Mouse (Mus musculus) embryo, embryonic 11 days (tissue): ENCODE measurements around the gene Pdzd11.

ENCODE experiments used
- DNase-seq: peaks from one replicate; pipeline ENCODE4 v3.0.0-alpha.2; 2015

The Pdzd11 gene

DNA sequence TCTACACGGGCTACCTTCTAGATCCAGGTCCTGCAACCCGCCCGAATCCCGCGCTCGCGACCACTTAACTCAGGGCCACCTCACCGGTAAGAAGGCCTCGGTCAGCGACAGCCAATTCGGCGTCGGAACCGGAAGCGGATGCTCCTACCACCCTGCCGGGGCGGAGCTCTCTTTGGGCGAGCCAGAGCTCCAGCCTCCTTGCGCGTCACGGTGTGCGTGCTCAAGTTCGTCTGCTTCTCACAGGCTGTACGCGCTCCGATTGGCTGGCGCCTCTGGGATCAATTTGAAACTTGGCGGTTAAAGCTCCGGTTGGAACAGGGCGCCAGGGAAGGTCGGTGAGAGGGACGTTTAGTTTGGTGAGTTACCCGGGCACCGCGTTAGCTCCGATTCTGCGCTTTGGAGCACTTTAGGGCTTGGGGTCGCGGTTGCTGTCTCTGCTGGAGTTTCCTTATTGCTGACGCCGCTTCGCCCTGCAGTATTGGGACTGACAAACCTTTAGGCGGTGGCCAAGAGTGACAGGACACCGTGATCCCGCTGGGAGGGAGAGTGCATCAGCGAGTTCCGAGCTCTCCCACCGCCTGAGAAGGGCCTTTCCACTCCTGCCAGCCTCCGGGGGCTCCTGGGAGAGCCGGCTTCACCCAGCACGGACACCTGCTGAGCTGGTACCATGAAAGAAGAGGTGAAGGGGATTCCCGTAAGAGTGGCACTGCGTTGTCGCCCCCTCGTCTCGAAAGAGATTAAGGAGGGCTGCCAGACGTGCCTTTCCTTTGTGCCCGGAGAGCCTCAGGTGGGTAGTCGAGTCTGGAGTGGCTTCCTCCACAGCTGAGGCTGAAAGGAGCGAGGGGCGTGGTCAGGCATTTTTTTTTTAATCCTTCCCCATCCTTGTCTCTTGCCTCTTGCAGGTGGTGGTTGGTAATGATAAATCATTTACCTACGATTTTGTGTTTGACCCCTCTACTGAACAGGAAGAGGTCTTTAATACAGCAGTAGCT is at the start of gene Pdzd11:
Pdzd11 (minus strand) TSS at position 767 of the 992 bp plus-strand sequence.
- DNase-seq = peak; percentile 96

GRCm38 (mm10) chrX:100664825-100665224 is 38.5 kb upstream of the Pdzd11 start:
- no peak for DNase-seq

GRCm38 (mm10) chrX:100652848-100653247 is 26.5 kb upstream of the Pdzd11 start:
- DNase-seq = no peak

DNA sequence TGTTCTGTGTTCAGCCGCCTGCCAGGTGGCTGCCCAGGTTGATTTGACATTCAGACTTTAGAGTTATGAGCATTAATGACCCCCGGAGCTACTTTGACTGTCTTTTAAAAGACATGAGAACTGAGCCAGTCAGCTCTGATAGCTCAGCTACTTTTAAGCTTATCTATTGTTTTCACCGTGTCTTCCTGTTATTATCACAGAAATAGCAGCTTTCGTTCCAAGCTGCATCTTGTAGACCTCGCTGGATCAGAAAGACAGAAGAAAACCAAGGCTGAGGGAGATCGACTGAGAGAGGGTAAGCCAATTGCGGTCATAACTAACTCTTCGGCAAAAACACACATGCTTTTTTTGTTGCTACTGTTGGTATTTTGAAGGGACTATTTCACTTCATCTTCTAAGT is 12.1 kb upstream of the Pdzd11 start:
- no peak for DNase-seq

DNA sequence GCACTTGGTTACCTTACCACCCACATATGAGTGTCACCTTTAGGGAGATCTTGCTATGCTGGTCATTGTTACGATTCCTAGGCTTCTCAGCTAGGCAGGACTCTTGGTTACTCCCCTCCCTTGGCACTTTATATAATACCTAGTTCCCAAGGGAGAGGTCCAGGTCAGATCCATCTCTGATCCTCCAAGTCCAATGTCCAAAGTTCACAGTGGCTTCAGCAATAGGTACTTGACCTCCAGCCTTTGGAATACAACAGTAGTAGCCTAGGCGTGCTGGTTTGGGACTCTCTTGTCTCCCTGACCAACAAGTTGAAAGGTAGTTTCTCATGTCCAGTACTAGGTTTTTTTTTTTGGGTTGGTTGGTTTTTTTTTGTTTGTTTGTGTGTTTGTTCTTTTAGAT is 2.7 kb upstream of the Pdzd11 start:
- DNase-seq = no peak

- DNase-seq = no peak
Measured at GRCm38 (mm10) chrX:100625546-100625801, 894 bp downstream of the Pdzd11 start, which contains the start of gene Kif4. Gene Kif4 (plus strand): TSS chrX:100625737.

DNA sequence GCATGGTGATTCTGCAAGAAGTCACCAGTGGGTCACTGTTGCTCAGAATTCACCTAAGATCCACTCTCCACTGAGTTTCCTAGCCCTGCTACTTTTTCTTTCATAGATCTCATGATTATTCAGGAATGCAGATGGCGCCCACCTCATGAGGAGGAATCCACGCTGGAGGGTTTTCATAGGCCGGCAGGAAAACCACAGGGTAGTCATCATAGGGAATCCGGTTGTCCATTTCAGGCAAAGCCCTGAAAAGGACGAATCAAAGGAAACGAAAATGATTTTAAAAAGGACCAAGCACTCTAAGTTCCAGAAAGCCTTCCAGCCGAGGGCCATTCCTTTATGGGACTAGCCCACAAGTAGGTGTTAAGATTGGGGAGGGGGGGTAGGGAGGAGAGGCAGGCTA is 1.2 kb downstream of the Pdzd11 start:
- DNase-seq = peak; percentile 12

GRCm38 (mm10) chrX:100624242-100624641 is 2.1 kb downstream of the Pdzd11 start:
- no peak for DNase-seq

DNA sequence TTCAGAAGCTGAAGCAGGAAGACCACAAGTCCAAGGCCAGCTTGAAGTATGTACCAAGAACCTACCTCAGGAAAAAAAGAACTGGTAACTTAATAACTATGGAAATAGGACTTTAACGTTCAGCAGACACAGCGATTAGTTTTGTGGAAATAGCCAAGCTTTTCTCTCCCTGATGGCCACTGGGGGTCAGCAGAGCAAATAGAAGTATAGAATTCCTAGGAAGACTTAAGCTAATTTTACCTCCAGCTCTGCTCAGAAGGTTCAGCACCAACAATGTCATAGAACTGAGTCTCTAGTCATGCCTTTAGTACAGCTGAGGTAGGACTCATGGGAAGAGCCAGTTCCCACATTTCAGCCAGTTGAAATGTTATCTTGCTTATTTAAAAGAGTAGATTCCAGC is 5.0 kb downstream of the Pdzd11 start:
- DNase-seq = no peak

- DNase-seq = no peak
Measured at GRCm38 (mm10) chrX:100618488-100618887, 7.9 kb downstream of the Pdzd11 start.

- DNase-seq = no peak
Measured at GRCm38 (mm10) chrX:100605314-100605713, 21.1 kb downstream of the Pdzd11 start, which contains the start of gene Arr3. Gene Arr3 (plus strand): TSS chrX:100605497.

- DNase-seq = no peak
Measured at GRCm38 (mm10) chrX:100599755-100600154, 26.6 kb downstream of the Pdzd11 start.

GRCm38 (mm10) chrX:100597439-100597838 is 28.9 kb downstream of the Pdzd11 start:
- peak; percentile 64 for DNase-seq

DNA sequence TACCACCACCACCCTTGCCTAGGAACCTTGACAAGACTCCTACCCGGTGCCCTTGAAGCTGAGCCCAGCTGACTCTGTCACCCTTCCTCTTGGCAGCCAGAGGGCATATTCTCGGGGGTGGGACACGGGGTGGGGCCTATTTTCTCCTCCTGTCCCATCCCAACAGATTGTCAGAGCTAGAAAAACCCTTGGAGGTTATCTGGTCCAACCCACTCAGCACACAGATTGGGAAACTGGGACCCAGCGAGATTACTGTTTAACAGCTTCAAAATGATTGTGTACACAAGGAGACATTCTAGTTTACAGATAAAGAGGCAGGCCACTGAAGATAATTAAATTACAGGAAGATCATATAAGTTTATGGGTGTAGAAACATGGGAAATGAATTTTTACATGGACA is 31.6 kb downstream of the Pdzd11 start, which contains the start of gene P2ry4:
P2ry4 (minus strand) TSS at position 79 of the 400 bp plus-strand sequence.
- no peak for DNase-seq
